Mouse (Mus musculus): Measurements from ENCODE around the gene Cnot1. TPM values are rescaled to one million over a fixed set of nuclear protein-coding genes. Genes with fewer than 3 reads are reported as not detected.

The Cnot1 gene
- total and polyA plus RNA-seq, 2 experiments = 40.2 to 116 TPM

GRCm38 (mm10) chr8:95672811-95673210, 134.5 kb downstream of the Cnot1 start:
- Histone ChIP-seq H3K4me1 (ENCODE audit: control insufficient read depth, insufficient read depth, low read length) (no peaks in the 10 kb centered on the region), H3K4me3 (ENCODE audit: insufficient read depth, low read depth, low read length) (no peak overlapping the region), H3K9ac (ENCODE audit: low read depth, low read length) (no peak overlapping the region), H3K36me3 (ENCODE audit: control insufficient read depth, insufficient read depth, low read length) (no peaks in the 10 kb centered on the region), H3K27ac (replicated peaks; ENCODE audit: insufficient read depth, low read depth, low read length) (no peak overlapping the region), H3K27me3 (ENCODE audit: control insufficient read depth, insufficient read depth, low read length) (peaks cover 12% of the 10 kb centered on the region), H3K79me2 (ENCODE audit: control insufficient read depth, insufficient read depth, low read length) (no peaks in the 10 kb centered on the region)
- WGBS = 67% methylated on average over 5 of the region's 5 CpGs
- no peak for TF ChIP-seq POLR2A (IDR thresholded peaks at IDR 0.05; ENCODE audit: extremely low read depth, insufficient read depth, low read length)
- TF ChIP-seq CTCF (IDR thresholded peaks at IDR 0.05; ENCODE audit: low read depth, low read length) = no peak
- no peak for DNase-seq (ENCODE audit: extremely low read depth, low read depth, low spot score)

- no peak for DNase-seq (ENCODE audit: extremely low read depth, low read depth, low spot score)
- Histone ChIP-seq H3K36me3 (ENCODE audit: control insufficient read depth, insufficient read depth, low read length) (no peaks in the 10 kb centered on the region), H3K27ac (replicated peaks; ENCODE audit: insufficient read depth, low read depth, low read length) (no peak overlapping the region), H3K9ac (ENCODE audit: low read depth, low read length) (no peak overlapping the region), H3K27me3 (ENCODE audit: control insufficient read depth, insufficient read depth, low read length) (peaks cover 6% of the 10 kb centered on the region; the same call in 1 of the 2 replicates), H3K4me1 (ENCODE audit: control insufficient read depth, insufficient read depth, low read length) (no peaks in the 10 kb centered on the region), H3K4me3 (ENCODE audit: insufficient read depth, low read depth, low read length) (no peak overlapping the region), H3K79me2 (ENCODE audit: control insufficient read depth, insufficient read depth, low read length) (no peaks in the 10 kb centered on the region)
- TF ChIP-seq CTCF (IDR thresholded peaks at IDR 0.05; ENCODE audit: low read depth, low read length) (no peak), POLR2A (IDR thresholded peaks at IDR 0.05; ENCODE audit: extremely low read depth, insufficient read depth, low read length) (no peak)
- WGBS = 81% methylated on average over 6 of the region's 6 CpGs
Observed at GRCm38 (mm10) chr8:95671861-95672260, 135.4 kb downstream of the Cnot1 start.

DNA sequence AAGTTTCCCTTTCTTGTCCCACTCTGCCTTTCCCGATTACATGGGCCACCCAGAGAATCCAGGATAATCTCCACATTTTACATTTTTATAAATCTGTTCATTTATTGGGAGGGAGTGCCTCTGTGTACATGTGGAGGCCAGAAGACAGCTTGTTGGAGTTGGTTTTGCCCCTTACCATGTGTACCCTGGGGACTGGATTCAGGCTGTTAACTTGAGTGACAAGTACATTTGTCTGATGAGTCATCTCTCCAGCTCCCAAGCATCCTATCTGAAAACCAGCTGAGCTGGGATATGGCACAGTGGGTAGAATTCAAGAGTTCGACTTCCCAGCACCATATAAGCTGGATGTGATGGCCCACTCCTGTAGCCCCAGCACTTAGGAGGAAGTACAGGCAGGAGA, 137.3 kb downstream of the Cnot1 start:
- Histone ChIP-seq H3K4me3 (ENCODE audit: insufficient read depth, low read depth, low read length) (no peak overlapping the region), H3K27ac (replicated peaks; ENCODE audit: insufficient read depth, low read depth, low read length) (no peak overlapping the region), H3K9ac (ENCODE audit: low read depth, low read length) (no peak overlapping the region), H3K27me3 (ENCODE audit: control insufficient read depth, insufficient read depth, low read length) (peaks cover 3% of the 10 kb centered on the region; the same call in 1 of the 2 replicates), H3K4me1 (ENCODE audit: control insufficient read depth, insufficient read depth, low read length) (no peaks in the 10 kb centered on the region), H3K36me3 (ENCODE audit: control insufficient read depth, insufficient read depth, low read length) (no peaks in the 10 kb centered on the region), H3K79me2 (ENCODE audit: control insufficient read depth, insufficient read depth, low read length) (no peaks in the 10 kb centered on the region)
- no peak for TF ChIP-seq POLR2A (IDR thresholded peaks at IDR 0.05; ENCODE audit: extremely low read depth, insufficient read depth, low read length)
- no peak for TF ChIP-seq CTCF (IDR thresholded peaks at IDR 0.05; ENCODE audit: low read depth, low read length)
- DNase-seq (ENCODE audit: extremely low read depth, low read depth, low spot score) = no peak
- 83% methylated on average over 2 of the region's 2 CpGs for WGBS

Other genes starting within 250 kb of the Cnot1 start
- gene Prss54, start 231.1 kb downstream of the Cnot1 start, total RNA-seq (2014; rRNA removed) = not detected in 2 replicates
- gene Prss54, start 231.1 kb downstream of the Cnot1 start, polyA plus RNA-seq (2012; rRNA removed) = not detected in 2 replicates
- 0.54 and 0.83 TPM in 2 replicates for gene Gins3, start 174.0 kb downstream of the Cnot1 start, total RNA-seq (2014; rRNA removed)
- gene Gins3, start 174.0 kb downstream of the Cnot1 start, polyA plus RNA-seq (2012; rRNA removed) = 0.31 and 0.32 TPM in 2 replicates
- gene Ndrg4, start 130.5 kb downstream of the Cnot1 start, total RNA-seq (2014; rRNA removed) = 0.55 and 0.74 TPM in 2 replicates
- 0.26 and 0.29 TPM in 2 replicates for gene Ndrg4, start 130.5 kb downstream of the Cnot1 start, polyA plus RNA-seq (2012; rRNA removed)
- 15.4 and 20.9 TPM in 2 replicates for gene Setd6, start 91.6 kb downstream of the Cnot1 start, total RNA-seq (2014; rRNA removed)
- 8.8 and 13.0 TPM in 2 replicates for gene Setd6, start 91.6 kb downstream of the Cnot1 start, polyA plus RNA-seq (2012; rRNA removed)
- gene Sap18b, start 17.9 kb upstream of the Cnot1 start, total RNA-seq (2014; rRNA removed) = 61.1 and 66.8 TPM in 2 replicates
- gene Sap18b, start 17.9 kb upstream of the Cnot1 start, polyA plus RNA-seq (2012; rRNA removed) = 30.7 and 39.5 TPM in 2 replicates
- gene Slc38a7, start 46.1 kb upstream of the Cnot1 start, total RNA-seq (2014; rRNA removed) = 10.7 and 16.6 TPM in 2 replicates
- gene Slc38a7, start 46.1 kb upstream of the Cnot1 start, polyA plus RNA-seq (2012; rRNA removed) = 22.2 and 22.8 TPM in 2 replicates
- 271 and 323 TPM in 2 replicates for gene Got2, start 81.1 kb upstream of the Cnot1 start, total RNA-seq (2014; rRNA removed)
- gene Got2, start 81.1 kb upstream of the Cnot1 start, polyA plus RNA-seq (2012; rRNA removed) = 350 and 393 TPM in 2 replicates